Mouse (Mus musculus) kidney, adult 18-20 months (tissue): ENCODE results near the gene Ccr7.

ENCODE experiments used
- DNase-seq: peaks from one replicate; pipeline ENCODE4 v3.0.0; 2021

Ccr7 gene

DNA sequence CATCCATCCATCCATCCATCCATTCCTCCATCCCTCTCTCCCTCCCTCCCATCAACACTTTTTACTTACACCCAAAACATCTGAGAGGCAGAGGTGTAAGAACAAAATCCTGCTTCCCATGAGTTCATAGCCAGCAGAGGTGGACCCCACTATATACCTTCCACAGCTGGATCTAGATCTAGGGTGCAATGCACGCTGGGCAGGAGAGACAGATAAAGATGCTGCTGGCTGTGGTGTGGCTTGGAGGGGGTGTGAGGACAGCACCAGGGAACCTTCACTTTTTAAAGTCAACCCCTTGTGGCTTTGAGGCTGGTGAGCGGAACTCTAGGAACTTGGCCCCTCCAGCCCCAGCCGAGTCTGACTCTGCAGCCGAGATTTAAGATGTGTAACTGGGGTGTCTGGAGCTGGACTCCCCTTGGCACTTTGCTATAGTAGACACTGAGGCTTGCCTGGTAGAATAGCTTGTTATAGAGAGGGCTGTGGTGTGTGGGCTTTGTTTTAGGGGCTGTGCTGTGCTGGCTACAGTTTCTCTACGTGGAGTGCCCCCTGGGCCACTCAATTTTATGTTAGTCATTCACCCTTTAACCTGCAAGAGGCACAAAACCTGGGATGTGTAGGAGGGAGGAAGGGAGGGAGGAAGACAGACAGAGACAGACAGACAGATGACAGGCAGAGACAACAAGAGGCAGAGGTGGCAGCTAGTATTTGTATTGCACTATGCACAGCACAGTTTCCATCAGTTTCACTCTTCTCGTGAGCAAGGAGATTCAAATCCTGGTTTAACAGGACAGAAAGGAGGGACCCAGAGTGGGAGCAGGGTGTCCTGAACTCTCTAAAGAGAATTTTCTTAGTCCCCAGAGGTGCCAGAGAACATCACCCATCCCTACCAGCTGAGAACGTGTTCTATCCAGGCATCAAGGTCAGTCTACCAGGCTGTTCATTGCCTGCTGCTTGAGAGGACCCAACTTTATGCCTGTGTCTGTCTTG lies 817 bp downstream of the Ccr7 start:
- no peak for DNase-seq

DNA sequence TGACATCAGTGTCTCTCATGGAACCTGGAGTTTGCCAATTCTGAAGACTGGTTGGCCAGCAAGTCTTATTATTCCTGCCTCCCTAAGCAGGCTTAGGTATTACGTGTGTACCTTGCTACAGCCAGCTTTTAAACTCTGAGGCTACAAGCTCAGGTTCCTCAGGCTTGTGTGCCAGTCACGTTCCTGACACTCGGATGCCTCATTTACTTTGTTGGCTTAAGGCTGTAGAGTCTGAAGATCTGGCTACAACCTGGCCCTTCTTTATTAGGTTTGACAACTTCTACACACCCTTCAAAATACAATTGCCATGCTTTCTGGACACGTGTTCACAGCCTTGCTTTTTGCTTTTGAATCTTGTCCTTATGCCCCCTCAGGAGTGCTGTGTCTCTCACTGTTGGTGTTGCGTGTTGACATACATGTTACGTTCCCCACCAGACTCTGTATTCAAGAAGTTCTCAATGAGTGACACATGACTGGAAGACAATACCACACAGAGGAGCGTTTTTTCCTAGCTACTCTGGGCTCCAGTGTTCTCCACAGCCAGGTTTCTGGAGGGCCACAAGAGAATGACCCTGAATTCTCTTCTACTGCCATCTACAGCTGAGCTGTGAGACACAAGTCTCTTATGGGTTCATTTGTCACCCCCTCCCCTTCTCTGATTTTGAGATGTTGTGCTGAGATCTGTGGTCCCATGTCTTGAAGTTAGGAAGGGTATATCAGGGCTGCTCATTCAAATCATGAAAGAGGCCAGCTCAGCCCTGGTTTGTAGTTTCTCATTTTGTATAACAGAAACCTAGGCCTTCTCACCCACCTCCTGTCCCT lies 2.3 kb downstream of the Ccr7 start:
- no peak for DNase-seq

DNA sequence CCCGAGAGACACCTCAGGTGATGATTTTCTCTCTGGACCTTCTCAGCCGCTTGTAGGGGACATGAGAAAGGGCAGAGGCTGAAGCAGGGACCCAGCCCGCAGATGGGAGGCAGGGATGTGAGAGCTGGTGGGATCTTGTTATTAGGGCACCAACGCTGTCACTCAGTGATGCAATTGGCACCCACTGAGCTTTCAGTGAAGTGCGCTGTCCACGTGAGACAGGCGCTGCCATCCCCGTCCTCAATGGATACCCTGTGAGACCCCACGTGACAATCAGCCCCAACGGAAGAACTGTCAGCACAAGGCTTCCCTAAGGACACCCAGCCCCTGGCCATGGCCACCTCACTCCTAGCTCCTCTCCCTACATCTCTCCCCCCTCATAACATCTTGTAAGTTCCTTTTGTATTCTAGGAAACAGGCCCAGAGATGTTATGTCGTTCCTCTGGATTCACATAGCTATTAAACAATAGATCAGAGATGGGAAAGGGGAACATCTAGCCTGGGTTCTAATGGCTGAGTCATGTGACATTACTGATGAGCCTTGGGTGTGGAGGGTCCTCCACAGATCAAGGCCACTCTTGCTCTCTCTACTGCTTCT lies 3.4 kb downstream of the Ccr7 start:
- no peak for DNase-seq

DNA sequence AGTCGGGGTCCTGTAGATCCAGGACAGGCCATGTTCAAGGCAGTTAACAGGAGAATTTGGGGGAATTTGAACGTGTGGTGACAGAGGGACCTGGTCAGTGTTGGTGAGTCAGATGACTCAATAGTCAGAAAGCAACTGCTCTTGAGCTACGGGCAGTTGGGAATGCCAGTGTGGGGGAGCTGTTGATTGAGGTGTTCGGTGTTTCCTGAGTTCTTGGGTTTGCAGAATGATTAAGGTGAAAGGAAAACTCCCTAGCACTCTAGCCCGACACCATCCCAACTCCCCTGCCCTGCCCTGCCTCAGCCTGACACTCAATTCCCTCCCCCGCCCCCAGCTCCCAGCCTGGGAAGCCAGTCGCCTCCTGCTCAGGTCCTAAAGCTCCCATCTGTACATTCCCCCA lies 4.0 kb downstream of the Ccr7 start:
- no peak for DNase-seq

DNA sequence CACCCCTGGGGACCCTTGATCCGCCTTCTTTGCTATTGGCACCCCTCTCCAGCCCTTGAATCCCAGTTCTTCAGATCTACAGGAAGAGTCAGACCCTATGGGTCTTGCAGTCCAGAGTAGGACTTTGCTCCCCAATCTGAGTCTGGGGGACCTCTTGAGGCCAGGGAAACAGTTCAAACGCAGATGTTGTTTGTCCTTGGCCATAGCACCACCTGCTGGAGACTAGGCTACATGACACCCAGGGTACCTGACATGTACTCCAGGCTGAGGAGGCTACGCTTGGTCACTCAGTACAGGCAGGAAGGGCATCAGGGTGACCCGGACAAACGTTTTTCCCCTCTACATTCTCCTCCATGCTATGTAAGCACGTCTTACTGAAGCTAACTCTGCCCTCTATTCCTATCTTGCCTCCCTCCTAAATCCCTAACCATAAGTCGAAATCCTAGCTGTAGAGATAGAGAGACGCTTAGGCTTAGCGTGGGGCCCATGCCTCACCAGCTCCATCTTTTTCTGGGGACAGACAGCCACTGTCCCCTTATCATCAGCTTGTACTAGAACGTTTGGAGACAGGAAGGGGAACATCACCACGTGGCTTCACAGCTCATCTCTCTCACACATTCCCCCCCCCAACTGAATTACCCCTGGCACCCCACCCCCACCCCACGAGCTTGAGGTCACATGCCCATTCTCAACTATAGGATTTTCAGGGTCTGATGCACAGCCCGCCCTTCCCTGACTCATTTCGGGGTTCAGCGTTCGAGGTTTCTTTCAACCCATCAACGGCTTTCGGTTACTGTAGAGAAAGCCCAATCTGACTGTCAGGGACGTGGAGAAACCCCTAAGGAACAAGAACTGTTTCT lies 4.7 kb downstream of the Ccr7 start:
- DNase-seq, result peak; percentile 76

DNA sequence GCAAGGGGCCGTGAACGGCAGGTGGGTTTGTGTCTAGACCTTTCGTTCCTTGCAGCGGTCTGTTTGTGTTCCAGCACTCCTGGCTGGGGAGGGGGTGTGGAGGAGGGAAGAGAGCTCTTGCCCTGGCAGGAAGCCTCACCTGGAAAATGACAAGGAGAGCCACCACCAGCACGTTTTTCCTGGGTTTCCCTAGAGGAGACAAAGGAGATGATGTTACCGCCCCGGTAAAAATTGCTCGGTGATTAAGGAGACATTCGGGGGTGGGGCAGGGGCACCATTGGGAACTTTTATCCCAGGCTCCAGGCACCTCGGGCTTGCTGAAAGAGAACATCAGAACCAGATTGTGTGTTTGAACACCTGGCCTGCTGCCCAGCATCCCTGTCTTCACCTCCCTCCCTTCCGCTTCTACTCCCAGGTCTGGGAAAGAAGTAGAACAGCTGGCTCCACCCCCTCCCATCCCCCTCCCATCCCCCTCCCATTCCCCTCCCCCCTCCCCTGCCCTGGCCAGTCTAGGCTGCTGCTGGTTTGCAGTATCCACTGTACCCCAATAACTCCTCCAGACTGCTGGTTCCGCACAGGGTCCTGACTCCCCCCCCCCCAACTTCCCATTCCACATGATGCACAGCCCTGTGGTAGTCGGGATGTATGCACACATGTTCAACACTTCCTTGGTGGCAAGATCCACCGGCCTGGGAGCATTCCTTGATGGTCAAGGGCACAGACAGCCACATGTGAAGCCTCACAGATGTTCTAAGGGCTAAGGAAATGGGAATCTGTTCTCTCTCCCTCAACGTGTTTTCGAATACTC lies 5.8 kb downstream of the Ccr7 start:
- no peak for DNase-seq

DNA sequence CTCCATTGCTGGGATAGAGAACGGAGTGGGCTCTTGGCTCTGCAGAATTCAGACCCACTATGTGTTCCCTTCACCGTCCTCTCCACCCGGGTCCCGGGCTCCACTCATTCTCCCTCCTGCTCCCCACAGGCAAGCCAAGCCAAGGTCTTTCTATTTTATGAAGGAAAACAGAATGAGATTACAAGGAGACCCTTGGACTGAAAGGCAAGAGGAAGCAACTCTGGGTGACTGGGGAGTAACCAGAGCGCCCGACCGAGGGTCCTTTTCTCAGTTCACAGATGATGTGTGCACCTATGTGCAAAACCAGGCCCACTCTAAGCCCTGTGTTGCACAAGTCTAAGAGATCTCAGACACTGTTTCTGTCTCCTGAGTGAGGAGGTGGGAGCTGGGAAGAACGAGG lies 6.5 kb downstream of the Ccr7 start:
- DNase-seq, result no peak

DNA sequence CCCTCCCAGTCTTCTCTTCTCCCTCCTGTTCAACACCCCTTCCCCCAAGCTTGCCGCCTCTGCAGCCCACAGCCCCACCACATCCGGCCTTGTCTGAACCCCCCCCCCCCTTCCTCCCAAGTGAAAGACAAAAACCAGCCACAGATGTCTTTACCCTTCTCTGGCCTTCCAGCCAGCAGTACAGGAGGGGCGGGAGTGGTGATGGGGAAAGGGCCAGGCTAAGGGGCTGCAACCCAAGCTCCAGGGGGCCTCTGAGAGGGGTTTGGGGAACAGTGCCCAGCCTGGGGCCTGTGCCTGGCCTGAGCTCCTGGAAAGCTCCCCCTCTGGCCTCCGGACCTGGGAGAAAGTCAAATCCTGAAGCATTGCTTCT lies 7.0 kb downstream of the Ccr7 start:
- DNase-seq, result no peak

DNA sequence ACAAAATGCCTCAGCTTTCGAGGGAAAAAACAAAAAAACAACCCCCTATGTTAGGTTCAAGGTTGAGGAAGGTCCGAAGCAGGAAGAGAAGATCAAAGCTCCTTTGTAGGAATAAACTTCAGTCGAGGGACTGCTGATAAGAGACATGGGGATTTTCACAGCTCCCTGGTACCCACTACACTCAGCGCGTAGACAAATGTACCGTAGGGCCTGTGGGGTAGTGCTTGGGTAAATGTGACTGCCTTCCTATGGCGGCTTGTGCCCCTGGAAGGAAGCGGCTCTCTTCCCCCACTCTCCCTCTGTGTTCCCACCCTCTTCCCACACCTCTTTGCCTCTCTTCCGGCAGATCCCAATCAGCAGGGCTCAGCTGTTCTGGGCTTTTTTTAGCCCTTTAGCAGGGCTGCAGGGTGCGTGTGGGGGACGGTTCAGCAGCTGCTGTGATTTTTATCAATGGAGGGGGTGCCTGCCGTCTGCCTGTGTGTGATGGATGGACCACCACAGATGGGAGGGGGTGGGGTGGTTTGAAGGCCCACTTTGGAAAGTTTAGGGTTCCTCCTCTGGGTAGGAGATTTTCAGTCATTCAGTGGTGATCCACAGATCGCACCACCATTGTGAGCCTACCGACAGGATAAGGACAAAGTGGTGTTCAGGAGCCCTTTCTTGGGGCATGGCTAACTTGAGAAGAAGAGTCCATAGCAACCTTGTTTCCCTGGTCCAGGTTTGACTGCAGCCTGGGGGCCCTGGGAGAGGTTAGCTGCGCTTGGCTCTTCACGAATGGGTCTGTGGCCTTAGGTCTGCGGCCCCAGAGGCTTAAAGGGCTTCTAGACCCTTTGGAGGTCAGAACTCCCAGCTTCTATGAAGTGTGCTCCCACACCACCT lies 7.6 kb downstream of the Ccr7 start:
- no peak for DNase-seq

DNA sequence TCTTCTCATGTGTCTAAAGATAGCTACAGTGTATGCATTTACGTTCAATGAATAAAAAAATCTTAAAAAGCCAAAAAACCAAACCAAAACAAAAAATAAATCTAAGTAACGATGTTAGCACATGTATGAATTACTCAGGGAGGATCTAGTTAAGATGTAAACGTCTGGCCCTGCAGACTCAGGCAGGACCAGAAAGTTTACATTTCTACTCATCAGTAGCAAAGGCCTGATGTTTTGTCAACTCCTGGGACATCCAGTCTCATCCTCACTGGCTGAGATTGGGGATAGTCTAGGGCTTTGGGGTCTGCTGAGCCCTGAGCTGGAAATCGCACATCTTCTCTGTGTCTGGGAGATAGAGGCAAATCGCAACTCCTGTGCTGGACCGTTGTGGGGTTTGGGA lies 8.3 kb downstream of the Ccr7 start:
- no peak for DNase-seq

DNA sequence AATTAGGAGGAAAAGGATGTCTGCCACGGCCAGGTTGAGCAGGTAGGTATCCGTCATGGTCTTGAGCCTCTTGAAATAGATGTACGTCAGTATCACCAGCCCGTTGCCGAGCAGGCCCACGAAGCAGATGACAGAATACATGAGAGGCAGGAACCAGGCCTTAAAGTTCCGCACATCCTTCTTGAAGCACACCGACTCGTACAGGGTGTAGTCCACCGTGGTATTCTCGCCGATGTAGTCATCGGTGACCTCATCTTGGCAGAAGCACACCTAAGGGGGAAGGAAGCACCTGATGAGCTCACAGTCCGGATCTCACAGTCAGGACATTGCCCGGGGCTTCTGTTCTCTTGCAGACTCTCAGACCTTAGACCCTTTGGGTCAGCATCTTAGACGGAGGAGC lies 9.1 kb downstream of the Ccr7 start:
- no peak for DNase-seq

DNA sequence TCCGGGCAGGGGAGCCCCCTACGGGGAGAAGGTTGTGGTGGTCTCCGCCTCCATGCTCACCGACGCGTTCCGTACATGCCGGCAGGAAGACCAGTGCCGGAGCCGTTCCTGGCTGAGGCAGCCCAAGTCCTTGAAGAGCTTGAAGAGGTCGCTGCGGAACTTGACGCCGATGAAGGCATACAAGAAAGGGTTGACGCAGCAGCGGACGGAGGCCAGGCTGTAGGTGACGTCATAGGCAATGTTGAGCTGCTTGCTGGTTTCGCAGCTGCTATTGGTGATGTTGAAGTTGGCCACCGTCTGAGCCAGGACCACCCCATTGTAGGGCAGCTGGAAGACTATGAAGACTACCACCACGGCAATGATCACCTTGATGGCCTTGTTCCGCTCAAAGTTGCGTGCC lies 9.9 kb downstream of the Ccr7 start:
- DNase-seq, result no peak

DNA sequence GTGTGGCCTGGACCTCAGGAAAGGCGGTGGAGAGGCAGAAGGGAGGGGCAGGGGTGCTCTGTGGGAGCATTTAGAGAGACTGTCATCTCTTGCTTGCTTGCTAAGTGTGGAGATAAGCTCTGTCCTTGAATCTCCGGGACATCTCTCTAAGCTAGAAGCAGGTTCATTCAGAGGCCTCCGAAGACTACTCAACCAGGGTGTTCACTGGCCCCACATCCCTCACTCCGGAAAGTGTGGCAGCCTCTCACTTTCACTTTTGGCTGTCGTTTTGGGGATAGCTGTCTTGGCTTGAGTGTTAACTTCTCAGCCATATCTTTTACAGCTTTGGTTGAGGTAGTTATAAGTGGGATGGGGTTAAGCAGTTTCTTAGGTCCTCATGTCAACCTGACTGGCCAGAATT lies 10.4 kb downstream of the Ccr7 start:
- no peak for DNase-seq

DNA sequence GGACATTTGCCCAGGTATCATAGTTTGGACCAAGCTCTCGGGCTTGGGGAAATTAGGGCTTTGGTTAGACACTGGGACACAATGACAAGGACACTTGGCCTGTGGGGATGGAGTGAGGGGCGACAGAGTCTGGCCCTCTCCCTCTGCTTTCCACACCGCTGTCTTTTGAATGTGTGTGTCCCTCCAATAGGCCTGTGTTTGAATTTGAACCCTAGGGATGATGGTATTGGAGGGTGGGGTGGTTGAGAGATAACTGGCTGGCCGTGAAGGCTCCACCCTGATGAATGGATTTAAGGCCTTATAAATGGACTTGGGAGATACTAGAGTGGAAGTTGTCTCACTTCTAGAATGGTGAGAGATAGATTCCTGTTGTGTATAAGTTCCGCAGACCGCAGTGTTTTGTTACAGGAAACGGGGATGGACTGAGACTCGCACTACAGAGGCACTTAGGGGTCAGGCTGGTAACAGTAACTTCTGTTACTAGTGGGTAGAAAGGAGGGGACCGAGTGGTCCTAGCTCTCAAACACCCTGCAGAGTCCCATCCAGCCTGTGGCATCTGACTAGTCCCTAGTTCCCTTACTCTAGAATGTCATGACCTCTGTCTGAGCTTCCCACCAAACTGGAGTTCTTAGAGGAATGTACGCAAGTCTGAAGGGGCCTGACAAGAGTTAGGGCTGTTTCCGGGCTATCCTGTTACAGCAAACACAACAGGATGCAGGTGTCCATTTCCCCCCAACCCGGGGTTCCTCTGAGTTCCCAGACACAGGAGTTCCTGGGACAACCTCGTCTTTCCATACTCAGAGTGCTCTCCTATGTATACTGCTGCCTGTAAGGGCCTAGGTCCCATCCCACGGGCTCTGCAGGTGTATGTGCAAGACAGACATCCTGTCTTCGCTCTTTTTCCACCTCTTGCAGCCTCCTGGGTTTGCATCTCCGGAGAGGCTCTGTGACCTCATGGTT lies 11.5 kb downstream of the Ccr7 start:
- DNase-seq, result no peak

DNA sequence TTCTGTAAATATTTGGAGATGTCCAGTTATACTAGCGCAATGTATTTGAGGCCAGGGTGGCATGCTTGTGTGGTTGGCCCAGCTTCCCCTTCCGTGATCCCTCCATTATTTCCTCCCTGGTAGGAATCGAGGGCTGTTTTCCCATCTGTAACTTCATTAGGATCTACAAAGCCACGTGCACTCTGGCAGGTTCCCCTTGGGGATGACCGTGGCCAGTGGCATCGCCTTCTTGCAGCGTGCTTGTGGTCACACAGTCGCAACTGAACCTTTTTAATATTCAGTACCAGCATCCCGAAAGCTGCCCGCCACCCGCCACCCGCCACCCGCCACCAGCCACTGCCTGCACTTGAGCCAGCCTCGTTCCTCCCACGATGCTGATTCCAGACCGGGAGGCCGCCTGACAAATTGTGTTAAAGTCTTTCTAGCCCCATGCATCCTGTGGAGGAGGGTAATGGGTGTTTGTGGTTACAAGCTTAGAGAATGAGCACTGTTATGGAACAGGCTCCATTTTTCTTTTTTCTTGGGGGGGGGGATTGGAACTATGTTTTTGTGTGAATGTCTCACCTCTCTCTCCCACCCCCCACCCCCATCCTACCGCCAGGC lies 12.3 kb downstream of the Ccr7 start:
- DNase-seq, result no peak

DNA sequence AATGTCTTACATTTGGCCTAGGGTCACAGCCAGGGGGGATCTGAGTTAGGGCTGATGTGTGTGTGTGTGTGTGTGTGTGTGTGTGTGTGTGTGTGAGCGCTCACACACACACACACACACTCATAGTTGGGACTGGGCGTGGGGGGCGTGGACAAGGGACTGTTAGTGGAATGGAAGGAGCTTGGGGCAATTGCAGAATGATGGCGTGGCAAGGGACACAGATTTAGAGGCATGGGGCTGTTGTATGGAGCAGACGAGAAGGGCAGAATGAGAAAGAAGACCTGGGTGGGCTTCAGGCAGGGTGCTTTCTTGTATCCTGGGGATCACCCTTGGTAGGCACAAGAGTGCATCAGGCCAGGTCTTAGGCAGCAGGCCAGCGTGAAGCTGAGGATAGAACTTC lies 12.8 kb downstream of the Ccr7 start:
- no peak for DNase-seq

DNA sequence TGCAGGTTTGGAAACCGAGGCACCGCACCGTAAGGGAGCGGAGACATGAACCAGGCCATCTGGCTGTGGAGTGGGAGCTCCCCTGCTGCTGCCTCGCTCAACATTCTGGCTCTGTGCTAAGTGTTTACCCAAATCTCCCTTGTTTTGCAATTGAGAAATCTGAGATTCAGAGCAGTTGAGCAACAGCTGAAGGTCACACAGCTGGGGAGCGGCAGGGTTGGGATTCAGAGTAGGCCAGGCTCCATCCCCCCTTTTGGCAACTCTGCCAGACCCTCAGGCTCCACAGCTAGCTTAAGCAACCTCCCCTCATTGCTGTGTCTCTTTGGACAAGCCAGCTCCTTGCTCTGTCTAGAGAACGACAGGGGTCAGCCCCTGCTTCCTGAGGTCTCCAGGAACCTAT lies 13.3 kb downstream of the Ccr7 start:
- no peak for DNase-seq

DNA sequence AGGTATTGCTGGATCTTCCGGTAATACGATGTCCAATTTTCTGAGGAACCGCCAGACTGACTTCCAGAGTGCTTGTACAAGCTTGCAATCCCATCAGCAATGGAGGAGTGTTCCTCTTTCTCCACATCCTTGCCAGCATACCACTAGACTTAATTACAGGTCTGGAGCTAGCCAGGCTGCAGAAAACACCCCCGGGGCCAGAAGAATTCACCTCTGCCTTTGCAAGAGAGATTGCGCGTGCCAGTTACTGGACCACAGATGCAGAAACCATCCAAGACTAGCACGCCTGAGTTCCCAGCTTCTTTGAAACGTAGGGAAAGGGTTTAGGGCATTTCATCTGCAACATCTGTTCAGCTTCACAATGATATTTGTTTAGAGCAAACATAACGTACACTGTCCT lies 15.9 kb downstream of the Ccr7 start:
- DNase-seq, result no peak

DNA sequence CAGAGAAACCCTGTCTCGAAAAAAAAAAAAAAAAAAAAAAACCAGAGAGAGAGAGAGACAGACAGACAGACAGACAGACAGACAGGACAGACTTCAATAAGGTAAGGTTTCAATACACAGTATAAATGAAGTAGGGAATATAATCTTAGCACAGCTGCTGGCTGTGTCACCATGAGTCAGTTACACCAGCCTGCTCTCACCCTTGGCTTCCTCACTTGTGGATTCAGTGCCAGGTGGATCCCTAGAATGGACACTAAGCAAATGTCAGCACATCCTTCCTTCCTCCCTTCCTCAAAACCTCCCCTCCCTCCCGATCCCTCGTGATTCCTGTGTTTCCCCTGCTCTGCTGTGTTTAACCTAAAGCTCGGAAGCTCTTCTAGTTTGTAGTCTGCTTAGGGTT lies 17.5 kb downstream of the Ccr7 start:
- no peak for DNase-seq
